Mouse (Mus musculus) retina, embryonic 14.5 days (tissue): ENCODE results near the gene Plekhh2.

Experiments used
- DNase-seq: peaks from one replicate; pipeline ENCODE4 v3.0.0-alpha.2; 2015; ENCODE audit warnings: low spot score

Plekhh2 gene

GRCm38 (mm10) chr17:84611500-84611899, 99.8 kb downstream of the Plekhh2 start:
- DNase-seq: no peak

GRCm38 (mm10) chr17:84611971-84612370, 100.3 kb downstream of the Plekhh2 start:
- no peak for DNase-seq

GRCm38 (mm10) chr17:84615811-84616210, 104.1 kb downstream of the Plekhh2 start:
- DNase-seq: no peak

- no peak for DNase-seq
Observed at GRCm38 (mm10) chr17:84616526-84617074, 104.9 kb downstream of the Plekhh2 start.

GRCm38 (mm10) chr17:84617953-84618352, 106.3 kb downstream of the Plekhh2 start:
- no peak for DNase-seq

- no peak for DNase-seq
Observed at GRCm38 (mm10) chr17:84619112-84619511, 107.4 kb downstream of the Plekhh2 start.

GRCm38 (mm10) chr17:84620076-84620475, 108.4 kb downstream of the Plekhh2 start:
- DNase-seq: no peak

GRCm38 (mm10) chr17:84620610-84621009, 108.9 kb downstream of the Plekhh2 start:
- no peak for DNase-seq

GRCm38 (mm10) chr17:84621209-84621608, 109.5 kb downstream of the Plekhh2 start:
- no peak for DNase-seq

- DNase-seq: no peak
Observed at GRCm38 (mm10) chr17:84622028-84622427, 110.3 kb downstream of the Plekhh2 start.

GRCm38 (mm10) chr17:84622873-84623272, 111.2 kb downstream of the Plekhh2 start:
- no peak for DNase-seq

- peak; percentile 95 for DNase-seq
Observed at GRCm38 (mm10) chr17:84626276-84626856, 114.7 kb downstream of the Plekhh2 start, which contains the start of gene Dync2li1. Gene Dync2li1 (plus strand): TSS chr17:84626496.

- peak; percentile 52 for DNase-seq
Observed at GRCm38 (mm10) chr17:84626857-84627305, 115.2 kb downstream of the Plekhh2 start.

GRCm38 (mm10) chr17:84627721-84628120, 116.0 kb downstream of the Plekhh2 start:
- no peak for DNase-seq

GRCm38 (mm10) chr17:84628611-84629010, 116.9 kb downstream of the Plekhh2 start:
- no peak for DNase-seq

GRCm38 (mm10) chr17:84631836-84632235, 120.1 kb downstream of the Plekhh2 start:
- no peak for DNase-seq

GRCm38 (mm10) chr17:84633443-84633842, 121.7 kb downstream of the Plekhh2 start:
- no peak for DNase-seq

- no peak for DNase-seq
Observed at GRCm38 (mm10) chr17:84636328-84636727, 124.6 kb downstream of the Plekhh2 start.

GRCm38 (mm10) chr17:84637971-84638370, 126.3 kb downstream of the Plekhh2 start:
- no peak for DNase-seq

- no peak for DNase-seq
Observed at GRCm38 (mm10) chr17:84639796-84640378, 128.2 kb downstream of the Plekhh2 start.

GRCm38 (mm10) chr17:84641893-84642292, 130.2 kb downstream of the Plekhh2 start:
- peak; percentile 64 for DNase-seq

- no peak for DNase-seq
Observed at GRCm38 (mm10) chr17:84642324-84642723, 130.6 kb downstream of the Plekhh2 start.

GRCm38 (mm10) chr17:84644292-84645050, 132.8 kb downstream of the Plekhh2 start:
- DNase-seq: no peak
